Mouse (Mus musculus) mouse embryonic stem cell (cell line): ENCODE results near the gene Ddx46.
"Not testable (repeated sequence)": the region's sequence is repeated elsewhere in the genome, so short reads cannot be mapped to it uniquely, and the experiment has no call there.

Experiments
- in situ Hi-C, 2 experiments: fragments of 300-500 bp; cut with MboI; formaldehyde crosslinking; loops; 1 replicate in 1 of 2; 3 replicates in 1 of 2; pipeline ENCODE4 v1.14.3; 2019 to 2020; ENCODE audit warnings: low sequenced_read_pairs in 2 of 2, low pct_unique_long_range_greater_than_20kb in 1 of 2, mixed read lengths in 1 of 2; ENCODE audit not compliant: unreplicated experiment in 1 of 2

Ddx46 gene

GRCm38 (mm10) chr13:55622649-55623541 lies 11.9 kb upstream of the Ddx46 start, which contains the start of gene Caml:
Caml (plus strand) TSS chr13:55623005.
- in situ Hi-C loops, result no loop called here

GRCm38 (mm10) chr13:55635146-55635571 lies 332 bp downstream of the Ddx46 start:
- in situ Hi-C loops, result no loop called here

GRCm38 (mm10) chr13:55636185-55636983 lies 1.6 kb downstream of the Ddx46 start:
- in situ Hi-C loops, result no loop called here

- in situ Hi-C loops, result not testable (repeated sequence)
Measured at GRCm38 (mm10) chr13:55640480-55640879, 5.7 kb downstream of the Ddx46 start.

- in situ Hi-C loops, result no loop called here
Measured at GRCm38 (mm10) chr13:55644525-55644924, 9.7 kb downstream of the Ddx46 start.

- in situ Hi-C loops, result no loop called here
Measured at GRCm38 (mm10) chr13:55650098-55650497, 15.3 kb downstream of the Ddx46 start.

- in situ Hi-C loops, result no loop called here
Measured at GRCm38 (mm10) chr13:55650980-55651379, 16.2 kb downstream of the Ddx46 start.

GRCm38 (mm10) chr13:55668550-55668949 lies 33.7 kb downstream of the Ddx46 start:
- in situ Hi-C loops, result no loop called here

- in situ Hi-C loops, result no loop called here
Measured at GRCm38 (mm10) chr13:55672711-55673110, 37.9 kb downstream of the Ddx46 start.

GRCm38 (mm10) chr13:55677364-55677763 lies 42.5 kb downstream of the Ddx46 start:
- in situ Hi-C loops, result no loop called here

GRCm38 (mm10) chr13:55682201-55682600 lies 47.4 kb downstream of the Ddx46 start:
- in situ Hi-C loops, result no loop called here

- in situ Hi-C loops, result no loop called here
Measured at GRCm38 (mm10) chr13:55683581-55683980, 48.8 kb downstream of the Ddx46 start.

GRCm38 (mm10) chr13:55686107-55686633 lies 51.3 kb downstream of the Ddx46 start:
- in situ Hi-C loops, result no loop called here

GRCm38 (mm10) chr13:55687927-55688602 lies 53.2 kb downstream of the Ddx46 start:
- in situ Hi-C loops, result no loop called here

- in situ Hi-C loops, result no loop called here
Measured at GRCm38 (mm10) chr13:55692535-55693242, 57.9 kb downstream of the Ddx46 start, which contains the start of gene B230219D22Rik. B230219D22Rik (plus strand) TSS chr13:55693124.

GRCm38 (mm10) chr13:55693243-55693721 lies 58.5 kb downstream of the Ddx46 start:
- in situ Hi-C loops, result no loop called here

- in situ Hi-C loops, result no loop called here
Measured at GRCm38 (mm10) chr13:55694110-55694509, 59.3 kb downstream of the Ddx46 start.

GRCm38 (mm10) chr13:55695989-55696388 lies 61.2 kb downstream of the Ddx46 start:
- in situ Hi-C loops, result not testable (repeated sequence)
